Mouse (Mus musculus) kidney, adult 18-20 months (tissue): ENCODE measurements at regions not wholly inside any gene's neighbourhood (a gene's known extent, or its start where the extent isn't known, plus 50 kb on each side); places are given as distances from the start of the nearest gene placed in this dataset.
"Not testable (repeated sequence)": the region's sequence is repeated elsewhere in the genome, so short reads cannot be mapped to it uniquely, and the experiment has no call there.

ENCODE experiments used
- DNase-seq: peaks from one replicate; pipeline ENCODE4 v3.0.0; 2021

DNA sequence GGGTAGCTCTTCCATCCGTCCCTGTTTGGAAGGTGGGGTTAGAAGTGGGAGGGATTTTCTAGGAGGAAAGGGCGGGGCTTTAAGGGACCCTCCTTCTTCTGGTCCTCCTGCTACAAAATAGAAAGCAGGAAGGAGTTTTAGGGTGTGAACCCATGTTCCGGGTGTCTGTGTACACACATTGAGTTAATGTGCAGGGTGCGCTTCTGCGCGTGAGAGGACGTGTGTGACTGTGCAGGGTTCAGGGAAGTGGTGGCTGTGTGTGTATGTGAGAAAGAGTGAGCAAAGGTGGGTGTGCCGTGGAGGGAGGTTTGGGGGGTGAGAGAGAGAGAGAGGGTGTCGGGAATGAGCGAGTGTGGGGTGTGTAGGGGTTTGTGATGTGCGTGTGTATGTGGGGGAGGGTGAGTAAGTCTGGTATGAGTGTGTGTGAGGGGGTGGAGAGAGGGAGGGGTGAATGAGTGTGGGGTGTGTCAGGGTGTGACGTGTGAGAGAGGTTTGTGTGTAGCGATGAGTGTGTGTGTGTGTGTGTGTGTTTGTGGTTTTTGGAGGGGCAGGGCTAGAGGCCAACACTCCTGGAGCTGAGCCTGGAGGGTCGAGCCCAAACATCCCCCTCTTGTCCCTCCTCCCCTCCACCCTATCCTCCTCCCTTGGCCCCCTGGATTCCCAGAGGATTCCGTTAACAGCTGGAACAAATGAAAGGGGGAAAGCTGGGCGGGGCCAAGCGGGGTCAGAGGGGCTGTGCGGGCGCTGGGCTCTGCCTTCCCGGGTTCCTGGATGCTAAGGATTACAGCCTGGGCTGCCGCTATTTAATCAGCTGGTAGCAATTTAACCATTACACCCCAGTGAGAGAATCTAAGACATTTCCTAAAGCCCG is 95.3 kb upstream of the Med13l start:
- DNase-seq = peak; percentile 21

DNA sequence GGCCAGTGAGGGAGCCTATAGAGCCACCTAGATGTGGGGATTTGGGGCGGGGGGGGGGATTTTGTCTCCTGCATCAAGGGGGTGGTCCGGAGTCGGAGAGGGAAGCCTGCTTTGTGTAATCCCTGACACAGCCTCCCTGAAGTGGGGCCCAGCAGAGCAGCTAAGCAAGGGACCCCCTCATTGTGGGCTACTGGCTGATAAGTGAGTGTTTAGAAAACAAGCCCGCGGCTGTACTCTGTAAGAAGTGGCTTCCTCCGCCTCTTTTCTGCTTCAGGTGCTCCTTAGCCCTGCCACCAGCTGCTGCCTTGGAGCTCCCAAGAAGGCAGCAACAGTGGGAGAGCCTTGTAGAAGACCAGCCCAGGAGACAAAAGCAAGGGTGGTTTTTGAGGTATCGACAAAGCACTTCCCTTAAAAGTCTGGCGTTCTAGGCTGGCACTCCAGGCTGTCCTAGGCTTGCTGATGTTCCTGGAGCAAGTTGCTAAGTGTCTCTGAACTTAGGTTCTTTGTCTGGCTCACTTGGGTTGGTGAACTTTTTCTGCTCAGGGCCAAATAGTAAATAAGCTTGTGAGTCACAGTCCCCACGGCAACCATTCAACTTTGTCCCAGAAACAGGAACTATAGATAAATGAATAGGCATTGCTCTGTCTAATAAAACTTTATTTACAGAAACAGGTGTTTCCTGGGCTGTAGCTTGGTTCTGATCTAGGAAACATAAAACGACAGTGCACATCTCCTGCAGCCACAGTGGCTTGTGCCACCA is 94.3 kb upstream of the Med13l start:
- DNase-seq = no peak

DNA sequence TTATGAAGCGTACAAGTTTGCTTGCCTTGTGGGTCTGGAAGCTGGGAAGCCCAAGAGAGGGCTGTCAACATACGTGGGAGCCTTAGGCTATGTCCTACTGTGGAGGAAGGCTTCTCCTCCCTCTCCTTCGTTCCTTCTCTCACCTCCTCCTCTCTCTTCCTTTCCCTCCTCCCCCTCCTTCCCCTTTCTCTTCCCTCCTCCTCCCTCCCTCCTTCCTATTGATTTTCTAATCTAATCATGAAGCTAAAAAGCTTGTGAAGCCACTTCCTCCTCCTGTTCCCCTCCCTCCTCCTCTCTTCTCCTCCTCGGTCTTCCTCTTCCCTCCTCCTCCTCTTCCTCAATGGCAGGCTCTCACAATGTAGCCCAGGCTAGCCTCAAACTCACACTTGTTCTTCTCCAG is 91.7 kb upstream of the Med13l start:
- DNase-seq = no peak

DNA sequence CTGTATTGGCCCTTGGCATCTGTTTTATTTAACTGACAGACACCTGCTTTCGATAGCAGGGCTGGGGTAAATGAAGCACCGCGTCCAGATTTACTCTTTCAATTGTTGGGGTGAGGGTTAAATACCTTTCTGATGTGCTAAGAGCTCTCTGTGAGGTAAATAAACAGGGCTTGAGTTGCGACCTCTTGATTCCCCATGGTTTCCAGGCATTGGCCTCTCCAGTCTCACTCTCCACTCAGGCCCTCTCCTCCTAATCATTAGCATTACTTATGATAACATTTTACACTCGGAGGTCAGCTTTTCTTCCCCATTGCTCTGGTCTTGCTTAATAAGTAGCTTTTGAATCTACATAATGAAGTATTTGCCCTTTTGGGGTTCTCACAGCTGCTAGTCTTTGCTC is 88.9 kb upstream of the Med13l start:
- no peak for DNase-seq

DNA sequence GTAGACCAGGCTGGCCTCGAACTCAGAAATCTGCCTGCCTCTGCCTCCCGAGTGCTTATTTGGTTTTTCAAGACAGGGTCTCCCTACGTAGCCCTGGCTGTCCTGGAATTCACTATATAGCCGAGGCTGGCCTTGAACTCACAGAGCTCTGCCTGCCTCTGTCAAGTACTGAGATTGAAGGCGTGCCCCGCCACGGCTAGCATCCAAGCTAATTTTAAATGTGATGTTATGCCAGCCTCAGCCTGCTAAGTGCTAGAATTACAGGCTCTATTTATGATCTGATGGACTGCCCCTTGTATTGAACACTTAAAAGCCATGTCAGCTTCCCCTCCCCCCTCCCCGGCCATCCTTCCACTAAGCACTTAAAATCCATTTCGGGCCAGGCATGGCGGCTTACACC is 88.2 kb upstream of the Med13l start:
- DNase-seq = no peak

DNA sequence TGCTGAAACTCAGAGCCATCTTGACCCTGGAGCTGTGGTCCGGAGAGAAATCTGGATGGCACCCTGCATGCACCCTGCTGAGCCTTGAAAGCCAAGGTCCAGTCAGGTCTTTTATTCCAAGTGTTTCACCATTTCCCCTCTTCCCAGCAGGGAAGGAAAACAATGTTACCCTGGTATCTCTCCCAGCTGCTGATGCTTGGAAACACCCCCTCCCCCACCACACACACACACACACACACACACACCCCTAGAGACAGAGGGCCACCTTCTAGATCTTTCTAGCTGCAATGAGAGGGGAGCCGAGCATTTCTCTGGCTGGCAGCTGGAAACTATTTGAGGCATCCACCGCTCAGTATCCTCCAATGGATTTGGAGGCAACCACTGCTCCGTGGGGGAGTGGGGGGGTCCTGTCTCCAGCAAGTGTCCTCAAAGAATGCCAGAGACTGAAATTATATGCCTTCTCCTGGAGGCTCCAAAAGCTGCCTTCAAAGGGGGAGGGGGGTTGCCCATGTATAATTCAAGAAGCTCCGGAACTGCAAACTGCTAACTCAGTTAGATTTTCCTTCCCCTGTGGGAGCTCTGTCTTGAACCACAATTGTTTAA is 87.2 kb upstream of the Med13l start:
- no peak for DNase-seq

DNA sequence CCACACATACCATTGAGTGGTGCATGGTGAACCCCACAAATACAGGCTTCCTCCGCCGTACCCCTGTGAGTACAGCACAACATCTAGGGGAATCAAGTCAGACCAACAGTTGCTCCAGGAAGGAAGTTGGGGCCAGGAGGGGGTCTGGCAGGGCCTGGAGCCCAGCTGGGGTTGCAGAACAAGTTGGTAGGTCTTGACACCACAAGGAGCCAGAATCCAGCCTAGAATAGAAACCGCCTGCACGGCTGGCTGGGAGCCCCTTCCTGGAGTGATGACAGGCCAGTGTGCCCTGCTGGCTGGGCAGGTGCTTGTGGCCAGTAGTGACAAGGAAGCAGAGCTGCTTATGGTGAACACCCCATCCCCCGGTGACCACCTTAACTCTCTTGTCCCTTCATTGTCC is 83.9 kb upstream of the Med13l start:
- no peak for DNase-seq

DNA sequence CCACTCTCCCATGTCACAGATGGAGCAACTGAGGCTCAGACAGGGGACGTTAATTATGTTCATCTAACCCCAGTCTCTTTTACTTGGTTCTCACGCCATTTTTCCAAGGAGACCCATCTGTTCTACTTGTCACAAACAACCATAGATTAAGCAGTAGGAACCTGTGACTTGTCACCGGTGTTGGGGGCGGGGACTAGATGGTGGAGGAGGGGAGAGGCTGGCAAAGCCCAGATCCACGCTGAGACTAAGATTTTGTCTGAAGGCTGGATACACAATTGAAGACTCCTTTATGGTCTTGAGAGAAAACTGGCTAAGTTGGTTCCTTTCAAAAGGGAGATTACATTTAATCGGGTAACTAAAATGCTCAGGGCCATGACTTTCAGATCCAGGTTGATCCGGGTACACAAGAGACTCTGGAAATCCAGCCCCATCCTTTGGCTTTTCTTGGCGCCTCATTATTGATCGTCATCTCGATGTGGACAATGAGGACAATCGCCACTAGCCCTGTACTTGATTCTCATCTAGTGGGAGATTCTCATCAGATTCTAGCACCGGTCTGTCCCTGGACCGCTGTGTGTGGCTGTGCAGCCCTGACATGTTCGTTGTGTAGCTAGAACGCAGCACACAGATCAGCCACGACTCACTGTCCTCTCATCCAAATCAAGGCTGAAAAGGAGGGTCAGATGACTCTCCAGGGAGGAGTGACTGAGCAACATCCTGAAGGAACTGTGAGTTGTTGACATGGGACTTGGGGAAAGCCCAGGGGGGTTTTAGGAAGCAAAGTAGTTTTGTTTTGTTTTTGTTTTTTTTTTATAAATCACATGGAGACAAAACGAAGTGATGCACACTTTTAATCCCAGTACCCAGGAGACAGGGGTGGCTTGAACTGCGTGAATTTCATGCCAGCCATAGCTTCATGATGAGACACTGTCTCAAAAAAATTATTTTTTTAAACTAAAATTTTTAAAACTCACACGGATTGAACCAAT is 83.1 kb upstream of the Med13l start:
- DNase-seq = no peak

DNA sequence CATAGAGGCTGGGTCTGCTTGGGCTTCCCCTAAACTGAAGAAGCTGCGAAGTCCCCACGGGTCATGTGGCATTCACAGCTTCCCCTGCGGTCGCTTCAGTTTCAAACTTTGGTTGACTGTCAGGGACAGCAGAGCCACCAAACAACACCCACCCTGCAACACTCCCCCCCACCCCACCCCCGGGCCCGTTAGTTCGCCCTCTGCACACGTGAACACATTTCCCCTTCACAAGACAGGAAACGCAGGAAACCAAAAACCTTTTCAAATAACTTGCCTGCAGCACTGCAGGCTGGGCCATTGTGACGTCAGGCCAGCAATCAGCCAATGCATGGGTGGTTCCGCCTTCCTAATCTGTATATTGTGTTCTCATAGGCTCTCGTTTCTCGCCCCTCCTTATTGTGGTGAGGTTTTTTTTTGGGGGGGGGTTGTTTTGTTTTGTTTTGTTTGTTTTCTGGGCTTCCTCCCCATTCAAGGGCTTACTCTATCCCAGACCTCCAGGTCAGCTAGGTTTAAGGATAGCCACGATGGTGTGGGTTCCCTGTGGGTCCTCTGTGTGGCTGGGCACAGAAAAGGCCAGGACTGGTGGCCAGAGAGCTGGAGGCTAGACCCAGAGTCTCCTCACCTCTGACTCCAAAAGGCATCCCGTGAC is 82.2 kb upstream of the Med13l start:
- peak; percentile 56 for DNase-seq

DNA sequence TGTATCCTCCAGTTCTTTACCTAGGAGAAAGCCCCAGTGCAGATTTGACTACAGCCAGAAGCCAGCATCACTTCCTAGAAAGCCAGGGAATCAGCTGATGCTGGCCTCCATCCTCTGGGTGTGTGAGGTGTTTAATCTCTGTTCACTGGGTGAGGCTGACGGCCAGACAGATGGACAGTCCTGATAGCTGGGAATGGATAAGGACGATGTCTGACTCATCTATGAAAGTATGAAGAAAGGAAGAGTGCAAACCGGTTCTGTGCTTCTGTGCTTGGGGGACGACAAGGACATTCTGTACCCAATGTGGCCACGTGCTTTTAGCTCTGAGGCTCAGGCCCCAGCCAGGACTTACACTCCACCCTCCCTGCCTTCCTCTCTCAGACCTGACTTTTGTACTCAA is 80.5 kb upstream of the Med13l start:
- no peak for DNase-seq

DNA sequence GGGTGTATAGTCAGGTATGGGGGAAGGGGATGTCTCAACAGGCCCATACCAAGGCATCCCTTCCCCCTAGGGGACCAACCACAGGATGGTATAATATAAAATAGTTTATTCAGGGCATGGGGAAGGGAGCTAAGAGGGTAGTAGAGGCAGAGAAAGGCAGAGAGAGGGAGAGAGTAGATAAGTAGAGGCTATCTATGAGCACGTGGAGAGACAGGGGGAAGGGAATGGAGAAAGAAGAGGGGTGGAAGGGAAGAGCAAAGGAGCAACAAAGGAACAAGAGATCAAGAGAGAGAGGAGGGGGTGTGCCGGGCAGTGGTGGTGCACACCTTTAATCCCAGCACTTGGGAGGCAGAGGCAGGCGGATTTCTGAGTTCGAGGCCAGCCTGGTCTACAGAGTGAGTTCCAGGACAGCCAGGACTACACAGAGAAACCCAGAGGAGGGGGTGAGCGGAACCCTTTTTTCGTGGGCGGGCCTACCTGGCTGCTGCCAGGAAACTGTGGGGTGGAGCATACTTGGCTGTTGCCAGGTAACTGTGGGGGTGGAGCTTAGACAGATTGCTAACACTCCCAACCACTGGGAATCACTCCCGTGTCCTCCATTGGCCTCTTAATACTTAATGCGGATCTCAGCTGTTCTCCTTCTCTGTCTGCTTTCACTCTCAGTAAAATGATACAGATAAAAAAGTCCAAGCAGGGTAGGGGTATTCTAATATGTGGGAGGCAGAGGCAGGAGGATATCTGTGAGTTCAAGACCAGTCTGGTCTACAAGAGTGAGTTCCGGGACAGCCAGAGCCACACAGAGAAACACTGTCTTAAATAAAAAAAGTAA is 79.3 kb upstream of the Med13l start:
- no peak for DNase-seq

DNA sequence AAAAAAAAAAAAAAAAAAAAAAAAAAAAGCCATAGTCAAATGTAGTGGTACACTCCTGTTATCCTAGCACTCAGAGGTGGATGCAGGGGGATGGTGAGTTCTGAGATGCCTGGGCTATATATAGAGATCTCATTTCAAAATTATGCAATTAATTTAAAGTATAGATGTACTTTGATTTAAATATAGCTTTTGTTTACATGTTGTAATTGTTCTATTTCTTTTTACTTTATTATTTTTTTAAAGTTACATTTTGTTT is 78.8 kb upstream of the Med13l start:
- no peak for DNase-seq

DNA sequence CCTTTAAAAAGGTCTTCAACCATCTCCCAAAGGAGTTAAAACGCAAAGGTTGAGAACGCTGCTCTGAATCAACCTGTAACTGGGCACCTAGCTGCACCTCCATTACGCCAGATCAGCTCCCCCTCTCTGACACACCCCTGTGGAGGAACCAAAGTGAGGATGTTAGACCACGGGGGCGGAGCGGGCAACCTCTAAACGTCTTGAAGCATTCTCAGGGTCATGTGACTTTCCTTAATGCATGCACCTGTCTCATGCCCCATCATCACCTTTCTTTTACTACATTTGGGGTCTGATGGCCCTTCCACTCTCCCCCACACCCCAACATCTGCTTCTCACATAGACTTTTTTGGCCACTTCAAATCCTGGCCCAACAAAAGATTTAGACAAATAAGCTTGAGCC is 77.9 kb upstream of the Med13l start:
- DNase-seq = no peak

DNA sequence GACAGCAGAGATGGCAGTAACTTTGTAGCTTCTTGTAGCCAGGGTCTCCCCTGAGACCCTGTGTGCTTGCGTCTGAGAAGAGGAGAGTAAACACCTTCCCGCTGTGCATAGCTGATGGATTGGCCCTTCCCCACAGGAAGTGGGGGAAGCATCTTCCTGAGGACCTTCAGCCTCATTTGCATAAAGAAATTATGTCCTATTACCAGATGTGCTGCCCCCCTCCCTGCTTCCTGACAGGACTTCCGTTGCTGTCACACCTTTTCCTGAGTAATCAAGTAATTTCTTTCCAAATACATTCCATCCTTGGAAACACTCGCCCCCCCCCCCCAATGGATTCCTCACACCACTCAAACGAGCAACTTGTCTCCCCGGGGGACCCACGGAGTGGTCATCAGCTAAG is 77.5 kb upstream of the Med13l start:
- peak; percentile 20 for DNase-seq

DNA sequence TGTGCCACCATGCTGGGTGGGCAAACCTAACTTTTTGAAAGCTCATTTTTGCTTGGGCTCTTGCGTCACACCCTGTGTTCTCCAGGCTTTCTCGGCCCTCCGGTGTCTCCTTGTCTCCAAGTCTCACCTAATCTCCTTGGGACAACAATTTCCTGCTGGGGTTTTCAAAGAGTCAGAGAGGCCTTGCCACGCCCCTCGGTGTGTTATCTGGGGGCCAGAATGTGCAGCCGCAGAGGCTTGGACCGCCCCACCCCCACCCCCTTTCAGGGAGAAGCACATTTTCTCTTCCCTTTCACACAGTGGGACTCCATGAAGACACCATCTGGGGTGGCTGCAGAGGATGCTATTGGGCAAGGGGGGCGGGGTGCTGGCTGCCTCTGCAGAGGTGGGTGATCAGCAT is 76.9 kb upstream of the Med13l start:
- DNase-seq = no peak

DNA sequence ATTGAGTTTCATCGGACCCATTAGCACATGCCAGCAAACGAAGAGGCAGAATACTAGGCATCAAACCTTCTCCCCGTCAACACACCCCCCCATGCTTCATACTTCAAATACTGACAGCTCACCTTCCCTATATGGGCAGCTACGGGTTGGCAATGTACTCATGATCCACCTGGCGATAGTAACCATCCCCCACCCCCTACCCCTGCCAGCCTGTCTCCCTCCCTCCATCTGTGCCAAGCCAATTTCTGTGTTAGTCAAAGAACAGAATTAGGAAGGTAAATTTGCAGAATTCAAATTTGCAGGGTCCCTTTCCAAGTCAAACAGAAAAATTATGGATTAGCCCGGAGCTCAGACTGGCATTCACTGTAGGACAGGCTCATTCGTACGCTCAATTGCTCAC is 75.3 kb upstream of the Med13l start:
- no peak for DNase-seq

DNA sequence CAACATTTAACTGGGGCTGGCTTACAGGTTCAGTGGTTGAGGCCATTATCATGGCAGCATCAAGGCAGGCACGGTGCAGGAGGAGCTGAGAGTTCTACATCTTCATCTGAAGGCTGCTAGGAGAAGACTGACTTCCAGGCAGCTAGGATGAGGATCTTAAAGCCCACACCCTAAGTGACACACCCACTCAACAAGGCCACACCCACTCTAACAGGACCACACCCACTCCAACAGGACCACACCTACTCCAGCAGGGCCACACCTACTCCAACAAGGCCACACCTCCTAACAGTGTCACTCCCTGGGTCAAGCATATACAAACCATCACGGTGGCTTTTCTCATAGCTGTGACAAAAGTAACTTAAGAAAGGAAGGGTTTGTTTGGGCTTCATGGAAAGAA is 68.0 kb upstream of the Med13l start:
- not testable (repeated sequence) for DNase-seq

DNA sequence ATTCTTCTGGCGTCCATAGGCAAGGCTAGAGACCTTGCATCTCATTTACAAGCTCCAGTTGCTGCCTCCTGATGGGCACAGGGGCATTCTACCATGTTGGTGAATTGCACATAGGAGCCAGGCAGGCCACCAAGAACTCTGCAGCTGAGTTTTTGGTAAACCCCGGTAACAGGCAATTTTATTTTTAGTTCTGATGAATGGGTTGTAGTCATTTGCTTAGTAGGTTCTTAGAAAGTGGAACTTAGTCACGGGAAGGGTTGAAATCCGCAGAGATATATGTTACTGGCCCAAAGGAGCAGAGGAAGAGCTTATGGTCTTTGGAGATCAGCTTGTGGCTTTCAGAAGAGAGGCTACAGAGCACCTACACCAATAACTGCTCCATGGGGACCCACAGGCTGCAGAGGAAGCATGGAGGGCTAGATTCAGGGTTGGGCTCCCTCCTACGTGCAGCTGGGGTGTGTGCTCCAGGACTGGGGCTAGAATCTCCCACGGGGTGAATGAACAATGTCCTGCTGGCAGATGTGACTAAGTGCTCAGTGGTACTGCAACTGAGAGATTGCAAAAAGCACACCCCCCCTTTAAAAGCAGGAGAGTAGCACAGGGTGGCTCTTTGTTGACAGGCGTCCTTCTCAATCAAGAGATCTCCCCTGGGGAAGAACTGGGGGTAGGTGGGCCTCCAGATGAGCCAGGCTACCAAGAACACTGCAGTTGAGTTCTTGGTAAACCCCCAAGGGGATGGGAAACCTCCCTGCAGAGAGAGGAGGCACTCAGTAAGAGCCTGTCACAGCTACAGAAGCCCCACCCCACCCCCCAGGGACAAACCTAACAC is 65.6 kb upstream of the Med13l start:
- DNase-seq = no peak

DNA sequence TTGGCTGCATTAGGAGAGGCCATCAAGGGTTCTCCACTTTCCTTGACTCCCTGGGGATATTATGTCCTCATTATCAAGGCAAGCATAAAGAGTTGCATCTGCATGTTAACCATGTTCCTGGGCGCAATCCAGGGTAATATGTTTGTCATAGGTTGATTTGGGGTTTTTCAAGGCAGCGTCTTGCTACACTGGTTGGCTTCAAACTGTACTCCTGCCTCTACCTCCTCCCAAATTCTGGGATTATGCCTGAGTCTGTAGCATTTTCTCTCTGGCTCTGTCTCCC is 65.1 kb upstream of the Med13l start:
- DNase-seq = no peak

DNA sequence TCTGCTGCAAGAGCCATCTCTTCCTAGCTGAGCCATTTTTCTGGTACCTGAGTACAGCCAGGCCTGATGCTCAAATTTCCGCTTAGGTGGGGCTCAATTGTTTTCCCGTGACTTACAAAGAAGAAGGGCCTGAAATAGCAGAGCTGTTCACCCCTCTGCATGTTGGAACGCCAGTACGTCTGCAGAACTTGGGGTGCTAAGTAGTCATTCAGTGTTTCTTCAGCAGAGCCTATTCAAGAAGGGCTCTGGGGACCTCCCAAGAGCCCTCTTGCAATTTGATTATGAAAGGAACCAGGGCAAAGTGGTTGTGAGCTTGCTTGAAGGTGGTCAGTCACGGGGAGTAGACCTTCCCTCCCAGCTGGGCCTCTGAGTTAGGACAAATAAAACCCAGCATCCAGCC is 58.9 kb upstream of the Med13l start:
- DNase-seq = no peak

DNA sequence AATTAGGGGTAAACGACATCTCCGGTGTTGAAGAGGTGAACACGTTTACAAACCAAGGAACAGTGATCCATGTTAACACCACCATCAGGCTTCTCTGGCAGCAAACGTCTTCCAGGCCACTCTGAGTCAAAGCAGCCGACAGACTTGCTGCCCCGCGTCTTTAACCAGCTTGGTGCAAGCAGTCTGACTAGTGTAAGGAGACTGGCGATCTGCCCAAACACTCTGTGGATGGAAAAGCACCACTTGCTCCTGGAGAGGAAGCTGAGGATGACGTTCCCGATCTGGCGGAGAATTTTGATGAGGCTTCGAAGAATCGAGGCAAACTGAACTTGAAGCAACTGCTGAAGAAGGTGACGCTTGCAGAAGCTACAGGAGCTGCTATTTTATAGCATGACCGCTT is 57.5 kb upstream of the Med13l start:
- DNase-seq = no peak
